Mouse (Mus musculus): ENCODE data around the gene Itsn1.

Itsn1 gene

DNA sequence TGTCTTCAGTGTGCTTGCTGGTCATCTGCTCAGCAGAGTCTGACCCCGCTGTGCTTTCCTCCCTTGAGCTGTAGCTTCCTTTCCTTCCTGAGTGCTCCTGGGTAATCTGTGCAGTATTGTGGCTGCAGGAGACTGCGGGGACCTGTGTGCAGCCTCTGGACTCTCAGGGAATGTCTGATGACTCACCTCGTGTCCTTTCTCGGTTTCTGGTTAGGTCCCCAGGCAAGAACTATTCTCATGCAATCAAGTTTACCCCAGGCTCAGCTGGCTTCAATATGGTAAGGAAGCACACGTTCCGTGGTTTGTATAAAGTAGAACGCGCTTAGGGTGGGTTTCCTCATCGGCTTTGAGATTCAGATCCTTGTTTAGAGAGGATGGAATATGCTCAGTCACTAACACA is 82.8 kb downstream of the Itsn1 start:
- whole genome bisulfite sequencing: 88% methylated on average over 9 of the region's 9 CpGs

DNA sequence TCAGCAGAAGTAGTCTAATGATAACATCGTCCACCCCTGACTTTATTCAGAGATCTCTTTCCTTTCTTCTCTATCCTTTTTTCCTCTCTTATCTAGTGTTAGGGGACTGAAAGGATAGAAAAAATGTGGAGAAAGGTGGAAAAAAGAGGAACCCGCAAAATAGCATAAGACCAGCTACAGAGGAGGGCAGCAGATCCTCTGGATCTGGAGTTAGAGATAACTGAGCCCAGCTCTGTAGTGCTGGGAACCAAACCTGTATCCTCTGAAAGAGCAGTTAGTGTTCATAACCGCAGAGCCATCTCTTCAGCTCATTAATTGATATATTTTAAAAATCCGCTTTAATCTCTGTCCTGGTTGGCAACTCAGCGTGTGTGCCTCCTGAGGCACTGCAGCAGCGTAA is 84.5 kb downstream of the Itsn1 start:
- WGBS: 94% methylated on average over 6 of the region's 6 CpGs

- 36% methylated on average over 3 of the region's 3 CpGs for WGBS
These were observed 86.0 kb downstream of the Itsn1 start for GRCm38 (mm10) chr16:91815067-91815466.

- 87% methylated on average over 8 of the region's 8 CpGs for WGBS
These were observed 91.2 kb downstream of the Itsn1 start for GRCm38 (mm10) chr16:91820299-91820698.

DNA sequence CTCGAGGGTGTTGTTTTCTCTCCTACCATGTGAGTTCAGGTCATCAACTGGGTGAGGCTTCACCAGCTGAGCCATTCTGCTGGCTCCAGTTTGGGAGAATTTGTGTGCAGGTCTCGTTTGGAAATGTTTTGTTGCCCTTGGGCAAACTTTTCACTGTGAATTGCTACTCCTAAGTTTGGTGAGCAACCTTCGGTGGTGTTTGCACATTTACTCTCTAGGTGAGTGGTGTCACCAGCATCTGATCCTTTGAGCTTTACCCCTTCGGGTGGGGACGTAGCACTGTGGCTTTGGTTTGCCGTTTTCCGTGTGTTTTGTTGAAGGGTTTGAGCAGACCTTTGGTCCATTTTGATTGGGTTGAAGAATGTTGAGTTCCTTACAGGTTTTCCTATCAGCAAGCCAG is 93.2 kb downstream of the Itsn1 start:
- 92% methylated on average over 7 of the region's 7 CpGs for WGBS

DNA sequence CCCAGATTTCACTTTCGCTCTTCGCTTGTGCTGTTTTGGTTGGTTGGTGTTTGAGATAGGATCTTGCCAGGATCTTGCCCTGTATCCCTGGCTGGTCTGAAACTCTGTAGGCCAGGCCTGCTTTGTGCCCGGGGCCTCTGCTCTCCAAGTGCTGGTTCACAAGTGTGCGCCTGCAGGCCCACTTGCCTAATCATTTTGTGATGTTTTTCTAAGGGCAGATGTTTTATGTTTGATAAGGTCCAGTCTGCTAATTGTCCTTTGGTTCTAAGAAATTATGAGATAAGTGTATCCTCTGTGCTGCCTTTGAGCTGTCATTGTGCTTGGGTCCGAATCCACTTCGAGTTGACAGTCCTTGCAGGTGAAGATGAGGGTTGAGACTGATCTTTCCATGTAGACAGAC is 93.7 kb downstream of the Itsn1 start:
- 93% methylated on average over 6 of the region's 6 CpGs for WGBS

GRCm38 (mm10) chr16:91825774-91826325 is 96.8 kb downstream of the Itsn1 start:
- 75% methylated on average over 9 of the region's 9 CpGs for WGBS

DNA sequence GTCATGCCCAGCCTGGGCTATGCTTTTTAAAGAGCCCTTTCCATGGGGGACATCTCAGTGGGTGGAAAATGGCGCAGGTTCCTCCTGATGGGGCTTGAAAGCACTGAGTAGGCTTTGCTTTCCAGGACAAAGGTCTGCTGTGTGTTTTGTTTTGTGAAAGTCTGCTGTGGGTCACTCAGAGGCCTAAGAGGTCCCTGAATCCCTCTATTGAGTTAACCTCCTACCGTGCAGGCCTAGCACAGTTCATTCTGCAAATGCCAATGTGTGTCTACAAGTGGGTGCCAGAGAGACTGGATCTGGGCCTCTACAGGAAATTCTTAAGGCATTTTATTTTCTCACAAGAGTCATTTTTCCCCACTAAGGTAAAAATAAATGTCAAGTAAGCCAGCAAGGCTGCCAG is 97.8 kb downstream of the Itsn1 start:
- 60% methylated on average over 2 of the region's 2 CpGs for WGBS

DNA sequence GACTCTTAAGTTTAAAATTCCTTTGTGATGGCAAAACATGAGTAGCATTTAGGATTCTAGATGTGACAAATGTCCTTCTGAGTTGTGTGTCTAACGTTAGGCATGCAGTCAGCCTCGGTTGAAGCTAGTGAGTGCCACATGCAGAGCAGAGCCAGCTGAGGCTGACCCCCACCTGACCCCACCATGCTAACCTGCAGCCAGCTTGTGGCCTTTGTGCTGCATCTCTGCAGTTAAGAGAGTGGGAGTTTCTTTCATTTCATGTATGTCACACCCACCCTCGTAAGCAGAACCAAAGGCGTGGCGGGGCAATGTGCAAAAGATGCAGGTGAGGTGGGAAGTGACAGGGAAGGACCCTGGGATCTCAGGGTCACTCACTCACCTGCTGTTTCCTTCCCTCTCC is 98.4 kb downstream of the Itsn1 start:
- 69% methylated on average over 5 of the region's 5 CpGs for WGBS

DNA sequence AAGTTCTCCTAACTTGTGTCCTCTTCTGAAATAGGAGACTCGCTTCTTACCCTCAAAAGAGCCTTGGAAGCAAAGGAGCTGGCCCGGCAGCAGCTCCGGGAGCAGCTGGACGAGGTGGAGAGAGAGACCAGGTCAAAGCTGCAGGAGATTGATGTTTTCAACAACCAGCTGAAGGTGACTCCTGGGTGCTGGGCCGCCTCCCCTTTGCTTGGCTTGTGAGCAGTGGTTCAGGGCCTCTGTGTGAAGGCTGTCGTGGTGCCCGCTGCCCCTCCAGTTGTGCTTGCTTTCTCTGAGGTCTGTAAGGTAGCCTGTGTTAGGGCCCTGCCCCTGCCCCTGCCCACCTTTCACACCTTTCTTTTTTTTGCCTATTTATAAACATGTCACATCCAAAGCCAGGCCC is 99.1 kb downstream of the Itsn1 start:
- 91% methylated on average over 7 of the region's 7 CpGs for WGBS

GRCm38 (mm10) chr16:91828603-91829002 is 99.5 kb downstream of the Itsn1 start:
- WGBS: 85% methylated on average over 5 of the region's 5 CpGs

- 77% methylated on average over 5 of the region's 5 CpGs for WGBS
These were observed 100.0 kb downstream of the Itsn1 start for GRCm38 (mm10) chr16:91829121-91829520.

- 63% methylated on average over 23 of the region's 23 CpGs for whole genome bisulfite sequencing
These were observed 101.2 kb downstream of the Itsn1 start for GRCm38 (mm10) chr16:91830260-91830659.

- WGBS: 91% methylated on average over 5 of the region's 5 CpGs
These were observed 104.0 kb downstream of the Itsn1 start for GRCm38 (mm10) chr16:91833121-91833520.

GRCm38 (mm10) chr16:91833558-91833957 is 104.5 kb downstream of the Itsn1 start:
- 89% methylated on average over 2 of the region's 2 CpGs for WGBS

- WGBS: 96% methylated on average over 1 of the region's 1 CpGs
These were observed 104.9 kb downstream of the Itsn1 start for GRCm38 (mm10) chr16:91833981-91834380.

- WGBS: 95% methylated on average over 6 of the region's 6 CpGs
These were observed 106.7 kb downstream of the Itsn1 start for GRCm38 (mm10) chr16:91835790-91836189.

DNA sequence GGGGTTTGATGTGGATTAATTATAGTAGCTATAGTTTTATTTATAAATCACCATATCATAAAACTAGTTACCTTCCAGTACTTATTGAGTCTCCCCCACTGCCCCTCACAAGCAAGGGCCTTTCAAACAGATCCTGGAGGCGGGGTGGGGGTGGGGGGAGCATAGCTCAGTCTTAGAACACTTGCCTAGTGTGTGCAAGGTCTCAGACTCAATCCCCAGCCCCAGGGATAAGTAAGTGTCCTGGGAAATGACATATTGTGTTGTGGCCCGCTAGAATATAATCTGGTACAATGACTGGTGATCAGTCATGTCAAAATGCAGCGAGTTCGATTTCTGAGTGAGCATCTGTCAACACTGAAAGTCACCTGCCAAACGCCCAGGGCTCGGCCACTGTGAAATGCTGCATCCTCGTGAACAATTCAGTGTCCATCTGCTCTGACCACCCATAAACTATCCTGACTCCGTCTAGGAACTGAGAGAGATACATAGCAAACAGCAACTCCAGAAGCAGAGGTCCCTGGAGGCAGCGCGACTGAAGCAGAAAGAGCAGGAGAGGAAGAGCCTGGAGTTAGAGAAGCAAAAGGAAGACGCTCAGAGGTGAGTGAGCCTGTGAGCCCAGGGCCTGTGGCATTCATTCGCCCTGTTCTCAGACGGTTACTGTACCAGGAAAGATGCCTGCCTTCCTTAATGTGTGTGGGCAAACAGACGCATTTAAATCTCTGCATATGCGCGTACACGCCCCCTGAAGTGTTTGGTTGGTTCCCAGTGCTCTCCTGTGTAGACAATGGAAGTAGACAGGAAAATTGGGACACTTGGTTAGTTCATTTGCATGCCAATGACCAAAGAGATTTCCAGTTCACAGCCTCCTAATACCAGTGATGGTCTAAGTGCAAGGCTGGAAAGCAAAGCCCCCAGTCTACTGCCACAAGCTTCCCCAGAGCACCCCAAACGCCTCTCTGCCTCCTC is 107.8 kb downstream of the Itsn1 start:
- 54% methylated on average over 18 of the region's 18 CpGs for WGBS

GRCm38 (mm10) chr16:91837558-91838041 is 108.5 kb downstream of the Itsn1 start:
- 79% methylated on average over 4 of the region's 4 CpGs for WGBS

GRCm38 (mm10) chr16:91838771-91839170 is 109.7 kb downstream of the Itsn1 start:
- WGBS: 74% methylated on average over 11 of the region's 11 CpGs

GRCm38 (mm10) chr16:91839462-91839861 is 110.4 kb downstream of the Itsn1 start:
- 51% methylated on average over 11 of the region's 11 CpGs for WGBS

GRCm38 (mm10) chr16:91841026-91841630 is 112.0 kb downstream of the Itsn1 start:
- WGBS: 70% methylated on average over 14 of the region's 14 CpGs

All from cerebral cortex, adult 2 months (tissue).